Mouse (Mus musculus): ENCODE results near the gene Tex9.
A peak's percentile ranks its signal among the peaks of the same experiment; 100 is the strongest.

DNA sequence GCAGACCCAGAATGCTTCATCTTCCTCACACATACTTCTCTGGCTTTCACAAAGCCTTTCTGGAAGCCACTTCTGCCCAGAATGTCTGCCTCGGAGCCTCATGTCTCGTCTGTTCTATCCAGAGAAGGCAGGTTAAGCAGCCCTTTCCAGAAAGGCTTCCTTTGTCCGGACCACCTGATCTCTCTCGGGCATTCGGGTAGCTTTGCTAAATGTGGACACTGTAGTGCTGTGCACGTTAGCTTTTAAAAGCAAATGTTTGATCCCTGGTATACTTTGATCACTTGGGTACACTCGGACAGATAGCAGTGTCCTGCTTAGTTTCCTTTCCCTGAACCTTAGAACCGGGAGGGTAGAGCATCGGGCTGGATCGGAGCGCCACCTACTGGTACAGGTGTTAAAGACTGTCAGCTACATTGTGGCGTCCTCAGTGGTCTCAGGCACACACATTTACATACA is 83.9 kb downstream of the Tex9 start:
- TF ChIP-seq CTCF (conservative IDR thresholded peaks at IDR 0.05; ENCODE audit: low read length) (peak; percentile 84), NANOG (IDR thresholded peaks at IDR 0.05; ENCODE audit: borderline replicate concordance, low read length) (no peak), POU5F1 (IDR thresholded peaks at IDR 0.05; ENCODE audit: borderline replicate concordance, low read length) (no peak)

Measured in E14TG2a.4 (cell line).